ENCODE assay signal across 9 mouse cellular contexts in the genomic region with DNA sequence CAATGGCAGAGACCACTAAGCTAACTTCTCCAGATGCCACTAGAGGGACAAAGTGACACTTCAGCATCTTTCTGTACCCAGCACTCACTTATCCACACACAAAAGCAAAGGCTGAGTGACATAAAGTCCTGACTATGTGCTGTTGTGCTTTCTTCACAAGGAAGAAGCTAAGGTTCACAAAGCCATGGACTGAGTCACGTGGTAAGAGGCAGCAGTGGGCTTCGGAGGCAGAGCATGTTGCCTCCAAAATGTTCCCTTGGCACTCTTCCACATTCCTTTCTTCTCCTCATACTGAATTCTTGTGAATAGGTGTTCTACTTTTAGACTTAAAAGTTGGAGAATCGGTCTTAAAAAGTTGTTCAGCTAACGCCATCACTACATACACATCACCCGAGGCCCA. TPM values are rescaled to one million over a fixed set of nuclear protein-coding genes. Genes with fewer than 3 reads are reported as not detected.
DNase-seq lines count a peak whose midpoint lies in the region; ATAC-seq and TF ChIP-seq lines count a peak whose summit lies in the region.
"Had no signal": no experiment of that assay in that cellular context is flagged by ENCODE, and none has a peak within 500 bp of the region (broad histone marks: within the 10 kb centered on the region; RNA-seq: fewer than 3 reads in every experiment).

No protein-coding gene starts in this region.

- no peak for DNase-seq in kidney, postnatal 0 days (ENCODE audit: low spot score)
- no peak for DNase-seq in kidney, adult 9 months
- no peak for DNase-seq in ovary, postnatal 10 days (ENCODE audit: low spot score)
- DNase-seq in gastrocnemius, postnatal 10 days: no peak
- no peak for DNase-seq in left cerebral cortex, adult 18-20 months (ENCODE audit: low spot score in 2 of 2)
- DNase-seq: liver, embryonic 13.5 days had no signal

- H3K27me3 ChIP-seq in kidney, postnatal 0 days (ENCODE audit: insufficient read depth, low read length): no peaks in the 10 kb centered on the region
- H3K27me3 ChIP-seq in embryonic facial prominence, embryonic 12.5 days: no peaks in the 10 kb centered on the region
- no peaks in the 10 kb centered on the region for H3K27me3 ChIP-seq in hindbrain, embryonic 15.5 days
- no peaks in the 10 kb centered on the region for H3K27me3 ChIP-seq in midbrain, embryonic 16.5 days (ENCODE audit: control insufficient read depth, insufficient read depth, low read depth, low read length)

- no peak for TF ChIP-seq CTCF in kidney, postnatal 0 days (IDR thresholded peaks at IDR 0.05; ENCODE audit: low read depth)

- no peak overlapping the region for H3K27ac ChIP-seq in kidney, postnatal 0 days
- H3K27ac ChIP-seq in embryonic facial prominence, embryonic 12.5 days: no peak overlapping the region
- peak overlapping the region; percentile 85 for H3K27ac ChIP-seq in hindbrain, embryonic 15.5 days (replicated peaks)
- peak overlapping the region; percentile 92 for H3K27ac ChIP-seq in midbrain, embryonic 16.5 days (ENCODE audit: low read length)
- H3K27ac ChIP-seq: liver, embryonic 13.5 days had no signal

- H3K4me1 ChIP-seq in kidney, postnatal 0 days (replicated peaks; ENCODE audit: insufficient read depth, low read length): 0 out of 2 replicates have a peak, but pooled peaks cover 6% of the 10 kb centered on the region
- H3K4me1 ChIP-seq in embryonic facial prominence, embryonic 12.5 days: peaks cover 33% of the 10 kb centered on the region
- H3K4me1 ChIP-seq in hindbrain, embryonic 15.5 days (replicated peaks): peaks cover 66% of the 10 kb centered on the region
- H3K4me1 ChIP-seq in midbrain, embryonic 16.5 days (ENCODE audit: control insufficient read depth, insufficient read depth, low read length): peaks cover 55% of the 10 kb centered on the region

- H3K9me3 ChIP-seq in kidney, postnatal 0 days (replicated peaks; ENCODE audit: low read length): no peaks in the 10 kb centered on the region
- no peaks in the 10 kb centered on the region for H3K9me3 ChIP-seq in embryonic facial prominence, embryonic 12.5 days
- no peaks in the 10 kb centered on the region for H3K9me3 ChIP-seq in hindbrain, embryonic 15.5 days
- no peaks in the 10 kb centered on the region for H3K9me3 ChIP-seq in midbrain, embryonic 16.5 days (replicated peaks; ENCODE audit: control insufficient read depth, low read length, poor library complexity, severe bottlenecking)
- H3K9me3 ChIP-seq: liver, embryonic 13.5 days had no signal

- H3K4me2 ChIP-seq in kidney, postnatal 0 days (ENCODE audit: low read length): peak overlapping the region; percentile 49
- H3K4me2 ChIP-seq in embryonic facial prominence, embryonic 12.5 days (replicated peaks): peak overlapping the region; percentile 51
- H3K4me2 ChIP-seq in hindbrain, embryonic 15.5 days: peak overlapping the region; percentile 69
- H3K4me2 ChIP-seq in midbrain, embryonic 16.5 days (ENCODE audit: low read length): peak overlapping the region; percentile 81

- WGBS in kidney, postnatal 0 days: 63% methylated on average over 5 of the region's 5 CpGs
- WGBS in embryonic facial prominence, embryonic 12.5 days: 69% methylated on average over 5 of the region's 5 CpGs
- WGBS in hindbrain, embryonic 15.5 days: 40% methylated on average over 5 of the region's 5 CpGs
- WGBS in midbrain, embryonic 16.5 days: 61% methylated on average over 5 of the region's 5 CpGs

- H3K9ac ChIP-seq in kidney, postnatal 0 days (ENCODE audit: low read depth, low read length): no peak overlapping the region
- H3K9ac ChIP-seq in embryonic facial prominence, embryonic 12.5 days: no peak overlapping the region
- H3K9ac ChIP-seq in hindbrain, embryonic 15.5 days: peak overlapping the region; percentile 63
- H3K9ac ChIP-seq in midbrain, embryonic 16.5 days (ENCODE audit: low read depth, low read length): peak overlapping the region; percentile 76
- H3K9ac ChIP-seq: liver, embryonic 13.5 days had no signal

- 0 out of 2 replicates have a peak overlapping the region, but pooled peaks have one; percentile 14 for H3K4me3 ChIP-seq in kidney, postnatal 0 days (replicated peaks; ENCODE audit: low read depth, low read length)
- H3K4me3 ChIP-seq in embryonic facial prominence, embryonic 12.5 days: peak overlapping the region; percentile 35
- peak overlapping the region; percentile 77 for H3K4me3 ChIP-seq in hindbrain, embryonic 15.5 days
- H3K4me3 ChIP-seq in midbrain, embryonic 16.5 days (ENCODE audit: low read depth, low read length): peak overlapping the region; percentile 63
- H3K4me3 ChIP-seq: liver, embryonic 13.5 days had no signal

- no peaks in the 10 kb centered on the region for H3K36me3 ChIP-seq in kidney, postnatal 0 days (ENCODE audit: insufficient read depth, low read length)
- H3K36me3 ChIP-seq in embryonic facial prominence, embryonic 12.5 days: no peaks in the 10 kb centered on the region
- H3K36me3 ChIP-seq in hindbrain, embryonic 15.5 days: no peaks in the 10 kb centered on the region
- no peaks in the 10 kb centered on the region for H3K36me3 ChIP-seq in midbrain, embryonic 16.5 days (ENCODE audit: control insufficient read depth, insufficient read depth, low read length)
- H3K36me3 ChIP-seq: liver, embryonic 13.5 days had no signal

- ATAC-seq in kidney, postnatal 0 days (replicated peaks; ENCODE audit: low FRiP score, low read depth): no peak
- ATAC-seq in embryonic facial prominence, embryonic 12.5 days (ENCODE audit: insufficient number of reproducible peaks, insufficient read depth, low FRiP score, low TSS enrichment): no peak
- no peak for ATAC-seq in hindbrain, embryonic 15.5 days (ENCODE audit: low FRiP score, low read depth)
- ATAC-seq in midbrain, embryonic 16.5 days: no peak

RNA-seq across cellular contexts. Expression of gene Gng2, which starts 3.0 kb away (rescaled TPM):
- polyA plus RNA-seq in kidney, postnatal 0 days (2015; fragmentation: Nextera tagmentation; extraction: Ambion mirVana): 38.5 and 41.4 TPM in 2 replicates
- polyA plus RNA-seq in embryonic facial prominence, embryonic 12.5 days (2016; fragmentation: Nextera tagmentation; extraction: Ambion mirVana): 77.6 and 81.4 TPM in 2 replicates
- 379 and 390 TPM in 2 replicates for polyA plus RNA-seq in hindbrain, embryonic 15.5 days (2015; fragmentation: Nextera tagmentation; extraction: Ambion mirVana)
- 479 and 480 TPM in 2 replicates for polyA plus RNA-seq in midbrain, embryonic 16.5 days (2015; fragmentation: Nextera tagmentation; extraction: Ambion mirVana)
- 10 to 100 TPM; 18.2 to 18.4 TPM for total RNA-seq in gastrocnemius, postnatal 10 days (2021)
- total RNA-seq in left cerebral cortex, adult 18-20 months (2021): 100 to 1,000 TPM; 202 to 212 TPM

Comparison
In these comparisons a context has a peak if more than half of its experiments do, and no peak if none do; other contexts are left out.
1. H3K27ac ChIP-seq: peak in hindbrain, embryonic 15.5 days (single experiment) and midbrain, embryonic 16.5 days (single experiment); none in kidney, postnatal 0 days (single experiment) and embryonic facial prominence, embryonic 12.5 days (single experiment).
2. H3K4me3 ChIP-seq: peak in every context shown above with its lines; median percentile 77 in hindbrain, embryonic 15.5 days; 63 in midbrain, embryonic 16.5 days; 35 in embryonic facial prominence, embryonic 12.5 days; 14 in kidney, postnatal 0 days.
3. H3K9ac ChIP-seq: peak in hindbrain, embryonic 15.5 days (single experiment) and midbrain, embryonic 16.5 days (single experiment); none in kidney, postnatal 0 days (single experiment) and embryonic facial prominence, embryonic 12.5 days (single experiment).
4. Peak in every context shown above with its lines, with median percentiles within 50 percentile points of each other: H3K4me2 ChIP-seq.